In the genomic region with DNA sequence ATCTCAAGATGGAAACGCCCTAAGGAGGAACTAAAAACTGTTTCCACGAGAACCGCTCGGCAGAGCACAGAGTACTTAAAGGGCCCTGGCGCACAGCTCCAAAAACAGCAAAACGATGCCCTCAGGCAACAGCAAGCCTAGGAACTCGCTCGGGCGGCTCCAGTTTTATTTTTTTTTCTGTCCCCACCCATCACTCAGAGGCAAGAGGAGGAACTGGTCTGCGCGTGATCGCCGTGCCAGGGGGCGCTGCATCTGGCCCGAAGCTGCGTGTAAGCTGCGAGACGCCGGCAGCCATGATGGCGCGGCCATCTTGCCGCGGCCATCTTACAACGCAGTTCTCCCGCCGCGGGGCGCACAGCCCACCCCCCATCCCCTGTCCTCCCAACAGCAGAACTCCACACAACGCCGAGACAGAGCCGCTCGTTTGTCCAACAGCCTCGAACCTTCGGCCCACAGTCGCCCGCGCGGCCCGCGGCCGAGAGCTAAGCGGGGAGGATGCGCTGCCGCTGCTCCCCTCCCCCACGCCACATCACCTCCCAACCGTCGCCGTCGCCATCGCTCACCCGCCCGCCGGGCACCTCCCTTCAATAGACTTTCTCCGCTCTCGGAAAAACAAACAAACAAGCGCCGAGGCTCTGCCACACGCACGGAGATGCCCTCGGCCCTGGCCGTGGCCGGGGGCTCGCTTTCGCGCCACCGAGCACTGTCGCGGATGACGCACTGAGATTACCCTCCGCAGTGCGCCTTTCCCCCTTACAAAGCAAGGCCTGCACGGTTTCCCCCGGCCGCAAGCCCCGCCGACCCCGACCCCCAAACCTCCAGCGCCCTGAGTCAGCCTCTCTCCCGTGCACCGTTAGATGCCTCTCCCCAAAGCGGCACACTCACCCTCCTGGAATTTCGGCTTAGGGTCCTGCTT, we compare ENCODE assay signal across 8 mouse cellular contexts. TPM values are rescaled to one million over a fixed set of nuclear protein-coding genes. Genes with fewer than 3 reads are reported as not detected.
A peak's percentile ranks its signal among the peaks of the same experiment; 100 is the strongest.
DNase-seq lines count a peak whose midpoint lies in the region; ATAC-seq lines count a peak whose summit lies in the region.

No protein-coding gene starts in this region.

- H3K4me3 ChIP-seq in forebrain, embryonic 10.5 days, result peak overlapping the region; percentile 97
- H3K4me3 ChIP-seq in heart, embryonic 15.5 days, result peak overlapping the region; percentile 97
- H3K4me3 ChIP-seq in liver, embryonic 15.5 days (replicated peaks), result peak overlapping the region; percentile 79
- H3K4me3 ChIP-seq in neural tube, embryonic 12.5 days, result peak overlapping the region; percentile 77

- peaks cover 12% of the 10 kb centered on the region for H3K36me3 ChIP-seq in forebrain, embryonic 10.5 days (replicated peaks)
- peaks cover 6% of the 10 kb centered on the region; the same call in 1 of the 2 replicates for H3K36me3 ChIP-seq in heart, embryonic 15.5 days
- H3K36me3 ChIP-seq in liver, embryonic 15.5 days (replicated peaks), result peaks cover 9% of the 10 kb centered on the region
- peaks cover 5% of the 10 kb centered on the region; the same call in 1 of the 2 replicates for H3K36me3 ChIP-seq in neural tube, embryonic 12.5 days

- H3K9me3 ChIP-seq in forebrain, embryonic 10.5 days, result no peaks in the 10 kb centered on the region
- H3K9me3 ChIP-seq in heart, embryonic 15.5 days (replicated peaks), result no peaks in the 10 kb centered on the region
- H3K9me3 ChIP-seq in liver, embryonic 15.5 days (replicated peaks), result no peaks in the 10 kb centered on the region
- no peaks in the 10 kb centered on the region for H3K9me3 ChIP-seq in neural tube, embryonic 12.5 days

- peaks cover 23% of the 10 kb centered on the region for H3K4me1 ChIP-seq in forebrain, embryonic 10.5 days
- peaks cover 27% of the 10 kb centered on the region for H3K4me1 ChIP-seq in heart, embryonic 15.5 days (replicated peaks)
- peaks cover 45% of the 10 kb centered on the region for H3K4me1 ChIP-seq in liver, embryonic 15.5 days (replicated peaks)
- peaks cover 23% of the 10 kb centered on the region for H3K4me1 ChIP-seq in neural tube, embryonic 12.5 days

- peak; percentile 65 for ATAC-seq in CD4-positive, CD25-positive, alpha-beta regulatory T cell, adult 4 months
- ATAC-seq in heart, embryonic 15.5 days (replicated peaks; ENCODE audit: insufficient number of reproducible peaks, insufficient read depth, low FRiP score, low read depth), result peak; percentile 66
- ATAC-seq in liver, embryonic 15.5 days (ENCODE audit: insufficient read depth), result peak; percentile 77
- peak; percentile 70 for ATAC-seq in neural tube, embryonic 12.5 days (ENCODE audit: low FRiP score, low read depth)

- H3K9ac ChIP-seq in heart, embryonic 15.5 days, result peak overlapping the region; percentile 97
- H3K9ac ChIP-seq in liver, embryonic 15.5 days, result peak overlapping the region; percentile 91
- peak overlapping the region; percentile 90 for H3K9ac ChIP-seq in neural tube, embryonic 12.5 days

- WGBS in forebrain, embryonic 10.5 days, result under 1% methylated on average over 82 of the region's 82 CpGs
- under 1% methylated on average over 82 of the region's 82 CpGs for WGBS in heart, embryonic 15.5 days
- WGBS in liver, embryonic 15.5 days (ENCODE audit: insufficient replicate concordance), result under 1% methylated on average over 82 of the region's 82 CpGs
- under 1% methylated on average over 81 of the region's 82 CpGs for WGBS in neural tube, embryonic 12.5 days

- H3K4me2 ChIP-seq in heart, embryonic 15.5 days, result peak overlapping the region; percentile 72
- peak overlapping the region; percentile 75 for H3K4me2 ChIP-seq in liver, embryonic 15.5 days
- H3K4me2 ChIP-seq in neural tube, embryonic 12.5 days (replicated peaks), result peak overlapping the region; percentile 67

- H3K27ac ChIP-seq in forebrain, embryonic 10.5 days, result peak overlapping the region; percentile 100
- H3K27ac ChIP-seq in heart, embryonic 15.5 days, result peak overlapping the region; percentile 100
- peak overlapping the region; percentile 97 for H3K27ac ChIP-seq in liver, embryonic 15.5 days (replicated peaks)
- H3K27ac ChIP-seq in neural tube, embryonic 12.5 days, result peak overlapping the region; percentile 94

- peak; percentile 76 for DNase-seq in c-Kit-positive CD71-negative TER-119-negative erythroid progenitor cells, embryonic 14.5 days (ENCODE audit: low read depth)
- peak; percentile 83 for DNase-seq in forebrain, embryonic 10.5 days (ENCODE audit: extremely low spot score, low spot score)
- DNase-seq in kidney, postnatal 36 days, result peak; percentile 95 to 96
- peak; percentile 88 for DNase-seq in telencephalon, adult 2 months (ENCODE audit: low read depth, low spot score)

- no peaks in the 10 kb centered on the region for H3K27me3 ChIP-seq in forebrain, embryonic 10.5 days (ENCODE audit: poor library complexity, severe bottlenecking)
- H3K27me3 ChIP-seq in heart, embryonic 15.5 days, result peaks cover 4% of the 10 kb centered on the region; the same call in 1 of the 2 replicates
- H3K27me3 ChIP-seq in liver, embryonic 15.5 days, result no peaks in the 10 kb centered on the region
- H3K27me3 ChIP-seq in neural tube, embryonic 12.5 days (replicated peaks), result no peaks in the 10 kb centered on the region

RNA-seq across cellular contexts. Expression of gene Morf4l1, which starts 0.7 kb away (rescaled TPM):
- 100 to 1,000 TPM; 309 to 341 TPM for polyA plus RNA-seq in CD4-positive, CD25-positive, alpha-beta regulatory T cell, adult 4 months (2017; shearing (Covaris generic))
- polyA plus RNA-seq in forebrain, embryonic 10.5 days (2016; fragmentation: Nextera tagmentation; extraction: Ambion mirVana), result 528 and 553 TPM in 2 replicates
- polyA plus RNA-seq in heart, embryonic 15.5 days (2015; fragmentation: Nextera tagmentation; extraction: Ambion mirVana), result 298 and 299 TPM in 2 replicates
- polyA plus RNA-seq in liver, embryonic 15.5 days (2015; fragmentation: Nextera tagmentation; extraction: Ambion mirVana), result 104 and 108 TPM in 2 replicates
- 507 and 535 TPM in 2 replicates for polyA plus RNA-seq in neural tube, embryonic 12.5 days (2016; fragmentation: Nextera tagmentation; extraction: Ambion mirVana)

RNA-seq across cellular contexts. Expression of gene Adamts7, which starts 49.0 kb away (rescaled TPM):
- polyA plus RNA-seq in CD4-positive, CD25-positive, alpha-beta regulatory T cell, adult 4 months (2017; shearing (Covaris generic)), result under 1 TPM in 1 of 2 experiments, not detected in 1; 0.05 TPM
- 16.7 and 17.2 TPM in 2 replicates for polyA plus RNA-seq in forebrain, embryonic 10.5 days (2016; fragmentation: Nextera tagmentation; extraction: Ambion mirVana)
- 8.9 and 11.3 TPM in 2 replicates for polyA plus RNA-seq in heart, embryonic 15.5 days (2015; fragmentation: Nextera tagmentation; extraction: Ambion mirVana)
- 0.71 TPM in 2 replicates for polyA plus RNA-seq in liver, embryonic 15.5 days (2015; fragmentation: Nextera tagmentation; extraction: Ambion mirVana)
- polyA plus RNA-seq in neural tube, embryonic 12.5 days (2016; fragmentation: Nextera tagmentation; extraction: Ambion mirVana), result 19.0 and 19.1 TPM in 2 replicates

RNA-seq across cellular contexts. Expression of gene Ctsh, which starts 60.0 kb away (rescaled TPM):
- 10 to 100 TPM in 1 of 2 experiments, 1 to 10 TPM in 1; 2.0 to 14.6 TPM for polyA plus RNA-seq in CD4-positive, CD25-positive, alpha-beta regulatory T cell, adult 4 months (2017; shearing (Covaris generic))
- 6.0 TPM in 2 replicates for polyA plus RNA-seq in forebrain, embryonic 10.5 days (2016; fragmentation: Nextera tagmentation; extraction: Ambion mirVana)
- polyA plus RNA-seq in heart, embryonic 15.5 days (2015; fragmentation: Nextera tagmentation; extraction: Ambion mirVana), result 69.4 and 79.0 TPM in 2 replicates
- polyA plus RNA-seq in liver, embryonic 15.5 days (2015; fragmentation: Nextera tagmentation; extraction: Ambion mirVana), result 123 and 132 TPM in 2 replicates
- 18.7 and 19.9 TPM in 2 replicates for polyA plus RNA-seq in neural tube, embryonic 12.5 days (2016; fragmentation: Nextera tagmentation; extraction: Ambion mirVana)

Comparison
In these comparisons a context has a peak if more than half of its experiments do, and no peak if none do; other contexts are left out.
1. Peak in every context shown above with its lines: DNase-seq, ATAC-seq, H3K4me3 ChIP-seq and H3K27ac ChIP-seq.